Mouse (Mus musculus) liver, adult 2 months (tissue): ENCODE measurements around the gene Ncapg2. TPM values are rescaled to one million over a fixed set of nuclear protein-coding genes. Genes with fewer than 3 reads are reported as not detected.

Source experiments
- DNase-seq: peaks from one replicate; pipeline ENCODE4 v3.0.0-alpha.2; 2011; ENCODE audit warnings: low read depth, low spot score; ENCODE audit errors: extremely low read depth
- H3K27ac ChIP-seq: fragments of 200-500 bp; replicated peaks from 2 replicates; pipeline ENCODE4 v1.5.1; 2012; ENCODE audit warnings: low read depth, mild to moderate bottlenecking, control low read depth, inconsistent platforms, low read length; ENCODE audit not compliant: insufficient read depth
- H3K27me3 ChIP-seq: fragments of 200-500 bp; 2 replicates; pipeline ENCODE4 v1.6.1; 2012; ENCODE audit warnings: mild to moderate bottlenecking, moderate library complexity, low read length, inconsistent platforms; ENCODE audit not compliant: control insufficient read depth, insufficient read depth
- H3K36me3 ChIP-seq: fragments of 200-500 bp; 2 replicates; pipeline ENCODE4 v1.6.1; 2012; ENCODE audit warnings: low read length, inconsistent platforms; ENCODE audit not compliant: control insufficient read depth, insufficient read depth
- H3K4me1 ChIP-seq: fragments of 200-500 bp; 2 replicates; pipeline ENCODE4 v1.6.1; 2011; ENCODE audit warnings: low read length; ENCODE audit not compliant: control insufficient read depth, insufficient read depth
- H3K4me3 ChIP-seq: fragments of 200-500 bp; 2 replicates; pipeline ENCODE4 v1.5.1; 2011; ENCODE audit warnings: low read depth, mild to moderate bottlenecking, control low read depth, low read length, moderate library complexity; ENCODE audit not compliant: insufficient read depth
- H3K79me2 ChIP-seq: fragments of 200-500 bp; 2 replicates; pipeline ENCODE4 v1.6.1; 2012; ENCODE audit warnings: inconsistent platforms, mild to moderate bottlenecking, low read length, moderate library complexity; ENCODE audit not compliant: control insufficient read depth, insufficient read depth
- H3K9ac ChIP-seq: fragments of 200-500 bp; 2 replicates; pipeline ENCODE4 v1.6.1; 2012; ENCODE audit warnings: low read depth, mild to moderate bottlenecking, control low read depth, inconsistent platforms, low read length
- CTCF ChIP-seq: fragments of 200-500 bp; IDR thresholded peaks from 2 replicates; pipeline ENCODE4 v1.5.1; 2011; ENCODE audit warnings: low read depth, low read length, control low read depth
- POLR2A ChIP-seq: fragments of 200-500 bp; IDR thresholded peaks from 2 replicates; pipeline ENCODE4 v1.6.1; 2011; ENCODE audit warnings: low read length, control low read depth; ENCODE audit not compliant: insufficient read depth; ENCODE audit errors: extremely low read depth
- WGBS: fragments of 180-500 bp; shearing (Covaris S2); methylation state at CpG from one replicate; pipeline ENCODE4 v1.1.7; 2018; 5-methylcytosine and 5-hydroxymethylcytosine counted together
- polyA plus RNA-seq: library from polyadenylated mRNA; depleted of rRNA; stranded (reverse); fragments of >200 nt; gene quantifications from 2 replicates; pipeline ENCODE4 v1.2.3, GENCODE M21; 2012
- total RNA-seq: library from RNA; depleted of rRNA; stranded (reverse); fragments of >200 nt; gene quantifications from 2 replicates; pipeline ENCODE4 v1.2.3, GENCODE M21; 2014

The Ncapg2 gene
- total and polyA plus RNA-seq, 2 experiments = 0.21 to 2.1 TPM

DNA sequence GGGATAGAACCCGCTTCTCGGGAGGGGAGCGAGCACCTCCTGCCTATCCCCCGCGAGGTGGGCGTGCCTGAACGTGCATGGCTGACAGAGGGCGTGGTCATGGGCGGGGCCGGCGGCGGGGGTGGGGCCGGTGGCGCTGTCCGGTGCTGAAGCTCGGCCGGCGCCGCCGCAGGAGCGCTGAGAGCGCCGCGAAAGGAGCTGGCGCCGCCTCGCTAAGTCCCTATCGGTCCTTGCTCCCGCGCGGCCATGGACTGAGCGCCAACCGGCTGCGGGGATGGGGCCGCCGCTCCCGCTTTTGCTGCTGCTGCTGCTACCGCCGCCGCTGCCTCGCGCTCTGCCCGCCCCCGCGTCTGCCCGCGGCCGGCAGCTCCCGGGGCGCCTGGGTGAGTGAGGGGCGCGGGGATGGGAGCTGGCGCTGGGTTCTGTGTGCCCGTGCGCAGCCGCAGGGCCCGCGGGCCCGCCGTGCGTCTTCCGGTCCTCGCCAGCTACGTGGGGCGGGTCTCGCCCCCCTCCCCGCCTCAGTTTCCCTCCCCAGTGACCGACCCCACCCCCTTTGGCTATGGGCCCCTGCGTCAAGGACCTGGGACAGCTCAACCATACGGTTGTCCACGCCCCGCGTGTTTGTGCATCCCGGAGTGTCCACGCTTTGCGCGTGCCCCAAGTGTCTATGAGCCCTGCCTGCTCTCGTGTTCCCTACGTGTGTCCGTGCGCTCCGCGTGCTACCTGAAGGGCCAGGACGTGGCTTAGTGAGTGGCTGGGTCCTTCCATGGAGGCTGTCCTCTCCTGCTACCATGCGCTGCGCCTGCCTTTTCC is 80.6 kb downstream of the Ncapg2 start, which contains the start of gene Ptprn2:
Gene Ptprn2 (plus strand): TSS at position 130 of the 813 bp plus-strand sequence.
- Histone ChIP-seq H3K9ac (no peak within 1 kb of the TSS), H3K27me3 (peaks cover 13% of the 10 kb centered on the region), H3K4me1 (no peaks in the 10 kb centered on the region), H3K79me2 (no peaks in the 10 kb centered on the region), H3K4me3 (peak within 1 kb of the TSS; percentile 49), H3K27ac (no peak within 1 kb of the TSS), H3K36me3 (no peaks in the 10 kb centered on the region)
- 2% methylated on average over 82 of the region's 86 CpGs for WGBS
- no peak for TF ChIP-seq POLR2A
- TF ChIP-seq CTCF = no peak
- no peak for DNase-seq

DNA sequence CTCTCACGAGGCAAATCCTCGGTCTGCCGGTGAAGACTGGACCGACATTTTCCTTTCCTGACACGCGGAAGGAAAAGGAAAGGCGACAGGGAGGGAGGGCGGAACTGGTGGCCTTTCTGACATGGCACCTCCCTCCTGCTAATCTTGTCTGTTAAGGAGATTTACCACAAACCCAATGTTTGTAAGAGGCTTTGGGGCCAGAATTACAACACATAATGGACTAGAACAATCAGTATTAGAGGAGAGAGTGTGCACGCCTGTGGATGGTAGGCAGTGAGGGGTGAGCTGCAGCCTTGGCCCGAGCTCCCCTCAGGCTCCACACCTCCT is 81.2 kb downstream of the Ncapg2 start:
- Histone ChIP-seq H3K4me3 (peak overlapping the region; percentile 49), H3K27ac (no peak overlapping the region), H3K36me3 (no peaks in the 10 kb centered on the region), H3K9ac (no peak overlapping the region), H3K4me1 (no peaks in the 10 kb centered on the region), H3K27me3 (peaks cover 13% of the 10 kb centered on the region), H3K79me2 (no peaks in the 10 kb centered on the region)
- WGBS = 11% methylated on average over 10 of the region's 10 CpGs
- no peak for DNase-seq
- TF ChIP-seq CTCF (no peak), POLR2A (no peak)

DNA sequence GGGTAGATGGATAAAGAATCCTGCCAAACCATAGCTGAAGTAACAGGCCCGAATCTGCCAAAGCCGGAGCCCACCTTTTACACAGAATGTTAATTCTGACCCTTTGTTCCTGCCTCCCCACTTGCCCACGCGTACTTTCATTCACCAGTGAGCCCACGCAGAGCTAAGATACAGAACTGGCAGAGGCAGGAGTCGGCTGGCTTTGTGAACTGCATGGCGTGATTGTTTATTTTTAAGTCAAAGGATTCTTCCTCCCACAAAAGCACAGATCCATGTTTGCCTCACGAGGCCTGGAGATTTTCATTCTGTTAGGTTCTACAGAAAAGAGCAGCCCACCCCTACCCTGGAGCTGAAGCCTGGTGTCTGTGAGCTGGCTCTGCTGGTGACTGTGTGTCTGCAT is 83.6 kb downstream of the Ncapg2 start:
- TF ChIP-seq CTCF (no peak), POLR2A (no peak)
- Histone ChIP-seq H3K27me3 (peaks cover 13% of the 10 kb centered on the region), H3K9ac (no peak overlapping the region), H3K27ac (no peak overlapping the region), H3K36me3 (no peaks in the 10 kb centered on the region), H3K79me2 (no peaks in the 10 kb centered on the region), H3K4me1 (no peaks in the 10 kb centered on the region), H3K4me3 (no peak overlapping the region)
- whole genome bisulfite sequencing = 76% methylated on average over 8 of the region's 8 CpGs
- no peak for DNase-seq

DNA sequence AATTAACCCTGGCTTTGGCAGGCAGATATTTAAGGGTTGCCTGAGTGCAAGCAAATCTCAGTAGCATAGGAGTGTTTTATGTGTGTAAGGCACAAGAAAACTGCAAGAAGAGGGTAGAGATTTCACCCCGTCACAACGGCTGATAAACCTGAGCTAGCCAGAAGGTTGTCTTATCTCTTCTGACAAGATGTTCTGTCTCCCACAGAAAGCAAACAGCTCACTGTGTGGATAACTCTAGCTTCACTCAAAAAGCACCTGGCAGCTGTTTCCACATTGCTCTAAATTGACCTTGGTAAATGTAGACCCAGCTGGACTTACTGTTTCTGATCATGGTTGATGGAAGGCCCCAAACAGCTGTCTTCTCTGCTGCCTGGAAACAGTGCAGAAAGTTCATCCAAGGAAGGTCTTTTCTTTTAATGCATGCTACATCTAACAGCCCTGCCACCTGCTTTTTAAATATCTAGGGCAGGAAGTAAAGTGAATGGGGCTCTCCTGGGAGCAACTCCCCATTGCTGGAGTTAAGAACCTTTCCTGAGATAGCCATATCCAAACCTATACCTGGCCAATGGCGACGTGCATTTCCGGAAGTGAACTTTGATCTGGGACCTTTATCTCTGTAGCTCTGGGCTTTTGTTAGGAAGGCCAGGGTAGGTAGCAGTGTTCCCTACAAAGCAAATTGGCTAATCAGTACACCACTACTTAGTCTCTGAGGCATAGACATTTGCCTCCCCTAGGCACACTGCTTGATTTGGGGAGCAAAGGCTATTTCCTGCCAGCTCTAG is 85.6 kb downstream of the Ncapg2 start:
- H3K79me2 ChIP-seq = no peaks in the 10 kb centered on the region
- H3K27ac ChIP-seq = no peak overlapping the region
- no peak overlapping the region for H3K4me3 ChIP-seq
- H3K9ac ChIP-seq = no peak overlapping the region
- 35% methylated on average over 5 of the region's 5 CpGs for WGBS
- no peaks in the 10 kb centered on the region for H3K36me3 ChIP-seq
- no peak for DNase-seq
- no peaks in the 10 kb centered on the region for H3K4me1 ChIP-seq
- TF ChIP-seq POLR2A (no peak), CTCF (no peak)
- H3K27me3 ChIP-seq = peaks cover 11% of the 10 kb centered on the region

DNA sequence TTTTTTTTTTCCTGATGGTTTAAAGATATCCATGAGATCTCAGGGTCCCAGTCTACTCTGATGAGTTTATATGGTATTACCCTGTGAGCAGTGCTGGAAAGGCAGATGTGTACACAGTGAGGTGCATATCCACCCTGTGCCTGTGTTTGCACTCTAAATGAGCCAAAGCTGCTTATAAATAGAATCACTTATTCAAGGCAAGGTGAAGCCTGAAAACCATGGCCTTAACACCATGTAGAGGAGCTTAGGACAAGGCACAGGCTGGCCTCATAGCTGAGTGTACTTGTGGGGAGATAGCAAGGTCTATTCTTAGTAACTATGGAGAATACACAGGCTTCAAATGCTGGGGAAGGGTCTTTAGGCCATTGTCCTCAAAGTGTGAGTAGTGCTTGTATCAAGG is 93.5 kb downstream of the Ncapg2 start:
- Histone ChIP-seq H3K79me2 (no peaks in the 10 kb centered on the region), H3K4me1 (no peaks in the 10 kb centered on the region), H3K27ac (no peak overlapping the region), H3K27me3 (no peaks in the 10 kb centered on the region), H3K9ac (no peak overlapping the region), H3K36me3 (no peaks in the 10 kb centered on the region), H3K4me3 (no peak overlapping the region)
- no peak for TF ChIP-seq POLR2A
- no peak for TF ChIP-seq CTCF
- DNase-seq = no peak

DNA sequence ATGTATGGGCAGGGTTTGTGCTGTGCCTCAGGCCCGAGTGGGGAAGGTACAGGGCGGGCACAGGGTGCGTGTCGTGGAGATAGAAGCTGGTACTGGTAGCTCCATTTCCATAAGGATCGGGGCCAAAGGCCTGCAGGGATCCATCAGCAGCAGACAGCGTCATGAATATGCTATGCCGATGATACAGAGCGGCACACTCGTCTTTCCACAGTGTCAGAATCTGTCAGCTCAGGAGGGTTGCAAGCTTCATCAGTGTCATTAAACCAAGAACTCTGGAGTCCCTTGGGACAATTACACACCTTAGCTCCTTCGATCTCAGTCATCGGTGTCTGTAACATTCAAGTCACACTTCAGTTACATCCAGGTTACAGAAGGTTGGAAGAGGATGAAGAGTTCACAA is 95.5 kb downstream of the Ncapg2 start:
- no peaks in the 10 kb centered on the region for H3K36me3 ChIP-seq
- no peak for DNase-seq
- TF ChIP-seq POLR2A (no peak), CTCF (no peak)
- no peak overlapping the region for H3K27ac ChIP-seq
- H3K79me2 ChIP-seq = no peaks in the 10 kb centered on the region
- WGBS = 65% methylated on average over 11 of the region's 11 CpGs
- H3K9ac ChIP-seq = no peak overlapping the region
- H3K27me3 ChIP-seq = no peaks in the 10 kb centered on the region
- no peak overlapping the region for H3K4me3 ChIP-seq
- H3K4me1 ChIP-seq = no peaks in the 10 kb centered on the region
